Mouse (Mus musculus) heart, adult 2 months (tissue): Measurements from ENCODE around the gene 4930523C07Rik. TPM values are rescaled to one million over a fixed set of nuclear protein-coding genes. Genes with fewer than 3 reads are reported as not detected.

Source experiments
- DNase-seq, 2 experiments: peaks; one replicate each; pipeline ENCODE4 v3.0.0; 2021
- H3K27ac ChIP-seq: fragments of 200-600 bp; 2 replicates; pipeline ENCODE4 v1.8.1; 2022
- H3K27me3 ChIP-seq: fragments of 200-500 bp; 2 replicates; pipeline ENCODE4 v1.6.1; 2012; ENCODE audit warnings: mild to moderate bottlenecking, low read length, inconsistent platforms, mixed read lengths; ENCODE audit not compliant: control insufficient read depth, insufficient read depth
- H3K36me3 ChIP-seq: fragments of 200-500 bp; 2 replicates; pipeline ENCODE4 v1.6.1; 2012; ENCODE audit warnings: low read length, inconsistent platforms; ENCODE audit not compliant: control insufficient read depth, insufficient read depth
- H3K4me1 ChIP-seq: fragments of 200-500 bp; 2 replicates; pipeline ENCODE4 v1.6.1; 2011; ENCODE audit warnings: low read length; ENCODE audit not compliant: control insufficient read depth, insufficient read depth
- H3K4me3 ChIP-seq: fragments of 200-600 bp; 2 replicates; pipeline ENCODE4 v1.8.1; 2022
- H3K79me2 ChIP-seq: fragments of 200-500 bp; replicated peaks from 2 replicates; pipeline ENCODE4 v1.6.1; 2012; ENCODE audit warnings: mild to moderate bottlenecking, inconsistent platforms, low read length, moderate library complexity, mixed read lengths; ENCODE audit not compliant: control insufficient read depth, insufficient read depth
- H3K9ac ChIP-seq: fragments of 200-500 bp; 2 replicates; pipeline ENCODE4 v1.6.1; 2012; ENCODE audit warnings: low read depth, mild to moderate bottlenecking, control low read depth, inconsistent platforms, low read length, mixed read lengths
- CTCF ChIP-seq: fragments of 200-600 bp; IDR thresholded peaks from 2 replicates; pipeline ENCODE4 v1.8.1; 2022; ENCODE audit warnings: antibody characterized with exemption, mild to moderate bottlenecking, moderate library complexity
- EP300 ChIP-seq: fragments of 200-500 bp; IDR thresholded peaks from 2 replicates; pipeline ENCODE4 v1.6.1; 2011; ENCODE audit warnings: low read depth, low read length, control low read depth; ENCODE audit not compliant: insufficient read depth
- POLR2A ChIP-seq: fragments of 200-500 bp; IDR thresholded peaks from 2 replicates; pipeline ENCODE4 v1.6.1; 2011; ENCODE audit warnings: mild to moderate bottlenecking, low read depth, low read length, control low read depth; ENCODE audit not compliant: insufficient read depth
- WGBS: fragments of 180-500 bp; shearing (Covaris S2); methylation state at CpG from one replicate; pipeline ENCODE4 v1.1.7; 2018; 5-methylcytosine and 5-hydroxymethylcytosine counted together
- intact Hi-C: fragments of 180-260 bp; cut with DNase I; formaldehyde crosslinking; loops from one replicate; pipeline ENCODE4 v1.15.1; 2025
- polyA plus RNA-seq: library from polyadenylated mRNA; depleted of rRNA; stranded (reverse); fragments of >200 nt; gene quantifications from 2 replicates; pipeline ENCODE4 v1.2.3, GENCODE M21; 2012
- total RNA-seq, 2 experiments: library from RNA; stranded (reverse); gene quantifications; 2 replicates each; pipeline ENCODE4 v1.2.3; 2021

Gene 4930523C07Rik
- total and polyA plus RNA-seq, 3 experiments: 10.9 to 22.3 (median 17.4) TPM

- Histone ChIP-seq H3K4me3 (no peak overlapping the region), H3K4me1 (peaks cover 14% of the 10 kb centered on the region), H3K27ac (no peak overlapping the region), H3K27me3 (no peaks in the 10 kb centered on the region), H3K79me2 (0 out of 2 replicates have a peak, but pooled peaks cover under 1% of the 10 kb centered on the region), H3K9ac (no peak overlapping the region), H3K36me3 (peaks cover 17% of the 10 kb centered on the region)
- TF ChIP-seq EP300 (no peak), POLR2A (no peak), CTCF (no peak)
- intact Hi-C loops: loop anchor here (5.0 kb wide), 1 partner anchor 35 kb away; no protein-coding TSS in a partner anchor
- 89% methylated on average over 7 of the region's 7 CpGs for WGBS
- DNase-seq: no peak
These were observed 1.8 kb upstream of the 4930523C07Rik start for GRCm38 (mm10) chr1:160042351-160042750.

GRCm38 (mm10) chr1:160043271-160043975 is 759 bp upstream of the 4930523C07Rik start:
- 84% methylated on average over 13 of the region's 13 CpGs for WGBS
- peaks cover 3% of the 10 kb centered on the region for H3K79me2 ChIP-seq
- intact Hi-C loops: loop anchor here (5.0 kb wide), 1 partner anchor 34 kb away; no protein-coding TSS in a partner anchor
- H3K36me3 ChIP-seq: peaks cover 23% of the 10 kb centered on the region
- peak overlapping the region; percentile 93 for H3K27ac ChIP-seq
- H3K9ac ChIP-seq: no peak overlapping the region
- peak overlapping the region; percentile 56 for H3K4me3 ChIP-seq
- H3K27me3 ChIP-seq: no peaks in the 10 kb centered on the region
- H3K4me1 ChIP-seq: peaks cover 14% of the 10 kb centered on the region
- no peak for DNase-seq
- TF ChIP-seq POLR2A: no peak
- TF ChIP-seq EP300: no peak
- no peak for TF ChIP-seq CTCF

GRCm38 (mm10) chr1:160045056-160045715 is 1.0 kb downstream of the 4930523C07Rik start:
- Histone ChIP-seq H3K4me3 (peak overlapping the region; percentile 56), H3K27ac (peak overlapping the region; percentile 93), H3K9ac (peak overlapping the region; percentile 73), H3K27me3 (no peaks in the 10 kb centered on the region), H3K36me3 (peaks cover 37% of the 10 kb centered on the region), H3K4me1 (peaks cover 24% of the 10 kb centered on the region), H3K79me2 (peaks cover 7% of the 10 kb centered on the region)
- peak; percentile 53 to 59 for DNase-seq
- TF ChIP-seq CTCF (no peak), POLR2A (no peak), EP300 (no peak)
- intact Hi-C loops: loop anchor here (2.0 kb wide), 1 partner anchor 18 kb away; no protein-coding TSS in a partner anchor
- 11% methylated on average over 3 of the region's 3 CpGs for WGBS

GRCm38 (mm10) chr1:160045971-160046370 is 1.8 kb downstream of the 4930523C07Rik start:
- Histone ChIP-seq H3K79me2 (peaks cover 7% of the 10 kb centered on the region), H3K27ac (peak overlapping the region; percentile 93), H3K27me3 (no peaks in the 10 kb centered on the region), H3K36me3 (peaks cover 43% of the 10 kb centered on the region), H3K9ac (peak overlapping the region; percentile 43; the same call in 1 of the 2 replicates), H3K4me1 (peaks cover 24% of the 10 kb centered on the region), H3K4me3 (peak overlapping the region; percentile 56)
- TF ChIP-seq CTCF (no peak), EP300 (no peak), POLR2A (no peak)
- DNase-seq: no peak
- intact Hi-C loops: loop anchor here (2.0 kb wide), 1 partner anchor 19 kb away; no protein-coding TSS in a partner anchor
- 54% methylated on average over 5 of the region's 5 CpGs for WGBS

GRCm38 (mm10) chr1:160046786-160047185 is 2.6 kb downstream of the 4930523C07Rik start:
- Histone ChIP-seq H3K4me1 (peaks cover 24% of the 10 kb centered on the region), H3K36me3 (peaks cover 43% of the 10 kb centered on the region), H3K4me3 (peak overlapping the region; percentile 56), H3K79me2 (peaks cover 7% of the 10 kb centered on the region), H3K27me3 (no peaks in the 10 kb centered on the region), H3K9ac (peak overlapping the region; percentile 43), H3K27ac (peak overlapping the region; percentile 93)
- no peak for TF ChIP-seq POLR2A
- TF ChIP-seq CTCF: no peak
- no peak for TF ChIP-seq EP300
- DNase-seq: no peak
- intact Hi-C loops: no loop called here
- WGBS: 33% methylated on average over 4 of the region's 4 CpGs

- H3K27me3 ChIP-seq: no peaks in the 10 kb centered on the region
- H3K79me2 ChIP-seq: peaks cover 7% of the 10 kb centered on the region
- peaks cover 46% of the 10 kb centered on the region for H3K36me3 ChIP-seq
- peaks cover 27% of the 10 kb centered on the region for H3K4me1 ChIP-seq
- no peak for TF ChIP-seq POLR2A
- TF ChIP-seq EP300: no peak
- TF ChIP-seq CTCF: no peak
- 56% methylated on average over 7 of the region's 7 CpGs for WGBS
- H3K9ac ChIP-seq: peak overlapping the region; percentile 19
- no peak for DNase-seq
- peak overlapping the region; percentile 56; the same call in 1 of the 2 replicates for H3K4me3 ChIP-seq
- intact Hi-C loops: no loop called here
- peak overlapping the region; percentile 40; the same call in 1 of the 2 replicates for H3K27ac ChIP-seq
These were observed 3.3 kb downstream of the 4930523C07Rik start for GRCm38 (mm10) chr1:160047481-160047931.
